Mouse (Mus musculus) CD4-positive helper T cell, adult 2 months (primary cell): ENCODE data around the gene Safb.

Experiments
- DNase-seq: peaks from one replicate; pipeline ENCODE4 v3.0.0-alpha.2; 2012; ENCODE audit warnings: low read depth, missing footprints, low spot score

Gene Safb

DNA sequence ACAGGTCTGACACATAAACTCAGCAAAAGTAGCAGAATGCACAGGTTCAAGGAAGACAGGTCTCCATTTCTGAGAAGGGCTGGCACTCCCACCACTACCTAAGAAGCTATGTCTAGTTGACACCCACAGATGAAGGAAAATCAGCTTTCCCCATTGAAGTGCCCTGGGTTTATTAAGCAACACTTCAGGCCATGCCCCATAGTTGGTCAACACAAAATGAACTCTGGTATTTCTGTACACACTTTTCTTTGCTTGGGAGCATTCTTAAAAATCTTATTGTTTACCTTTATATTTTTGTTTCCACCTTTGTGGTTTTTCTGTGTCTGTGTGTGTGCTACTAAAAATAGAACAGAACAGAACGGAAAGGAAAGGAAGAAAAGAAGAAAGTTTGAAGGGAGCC is 24.5 kb upstream of the Safb start:
- DNase-seq = no peak

DNA sequence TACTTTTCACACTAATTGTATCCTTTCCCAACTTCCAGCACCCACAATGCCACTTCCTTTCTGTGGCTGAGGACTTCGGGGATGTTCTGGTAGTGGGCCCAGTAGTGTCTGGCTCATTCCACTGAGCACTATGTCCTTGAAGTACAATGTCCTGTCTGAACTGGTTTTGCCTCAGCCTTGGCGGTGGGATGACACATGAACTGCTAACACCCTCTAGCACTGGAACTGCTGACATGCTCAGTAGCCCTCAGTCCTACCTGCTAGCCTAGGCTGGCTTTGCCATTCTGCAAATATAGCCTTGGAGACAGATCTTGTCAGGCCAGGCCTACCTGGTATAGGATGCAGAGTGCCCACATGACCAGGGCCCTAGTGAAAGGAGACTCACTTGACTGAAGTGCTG is 22.8 kb upstream of the Safb start:
- DNase-seq = no peak

DNA sequence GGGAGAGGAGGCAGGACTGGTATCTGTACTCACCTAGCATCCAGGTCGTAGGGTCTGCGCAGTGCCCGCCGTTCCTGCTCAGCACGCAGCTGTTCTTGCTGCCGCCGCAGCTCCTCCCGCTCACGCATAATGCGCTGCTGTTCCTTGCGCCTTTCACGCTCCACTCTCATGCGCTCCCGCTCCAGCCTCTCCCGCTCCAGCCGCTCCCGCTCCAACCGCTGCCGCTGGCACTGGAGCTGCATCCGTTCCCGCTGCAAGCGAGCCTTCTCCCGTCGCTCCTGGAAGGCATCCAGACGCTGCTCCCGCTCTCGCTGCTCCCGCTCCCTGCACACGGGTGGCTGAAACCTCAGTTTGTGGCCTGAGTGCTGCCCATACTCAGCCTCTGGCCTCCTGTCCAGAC is 18.3 kb upstream of the Safb start:
- DNase-seq = no peak

DNA sequence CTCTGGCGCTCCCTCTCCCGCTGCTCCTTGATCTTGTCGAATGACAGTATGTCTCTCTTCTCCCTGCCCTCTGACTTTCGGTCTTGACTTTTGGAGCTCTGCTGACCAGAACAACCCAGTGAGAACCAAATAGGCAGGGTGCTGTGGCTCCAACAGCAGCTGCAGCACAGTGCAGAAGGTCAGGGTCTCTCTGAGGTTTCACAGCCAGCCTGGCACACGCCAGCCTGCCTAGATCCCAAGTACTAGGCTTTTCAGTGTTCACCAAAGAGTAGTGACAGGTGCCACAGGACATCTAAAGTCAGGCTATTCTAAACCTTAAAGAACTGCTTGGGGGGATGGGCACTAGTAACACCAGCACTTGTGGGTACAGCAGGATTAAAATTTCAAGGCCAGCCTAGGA is 17.7 kb upstream of the Safb start:
- no peak for DNase-seq

DNA sequence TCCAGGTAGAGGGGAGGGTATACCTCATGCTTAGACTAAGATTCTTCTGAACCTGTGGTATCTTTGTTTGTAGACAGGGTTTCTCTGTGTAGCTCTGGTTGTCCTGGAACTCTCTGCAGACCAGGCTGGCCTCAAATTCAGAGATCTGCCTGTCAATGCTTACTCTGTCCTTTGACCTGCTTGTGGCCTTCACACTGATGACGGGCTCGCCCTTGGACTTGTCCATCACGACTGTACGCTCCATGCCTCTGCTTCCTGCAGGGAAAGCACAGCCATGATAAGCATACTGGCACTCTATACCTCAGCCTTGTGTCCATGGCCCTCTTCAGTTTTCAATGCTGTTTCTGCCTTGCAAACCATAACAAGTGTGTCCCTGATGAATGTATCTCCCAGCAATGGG is 17.3 kb upstream of the Safb start:
- DNase-seq = no peak

DNA sequence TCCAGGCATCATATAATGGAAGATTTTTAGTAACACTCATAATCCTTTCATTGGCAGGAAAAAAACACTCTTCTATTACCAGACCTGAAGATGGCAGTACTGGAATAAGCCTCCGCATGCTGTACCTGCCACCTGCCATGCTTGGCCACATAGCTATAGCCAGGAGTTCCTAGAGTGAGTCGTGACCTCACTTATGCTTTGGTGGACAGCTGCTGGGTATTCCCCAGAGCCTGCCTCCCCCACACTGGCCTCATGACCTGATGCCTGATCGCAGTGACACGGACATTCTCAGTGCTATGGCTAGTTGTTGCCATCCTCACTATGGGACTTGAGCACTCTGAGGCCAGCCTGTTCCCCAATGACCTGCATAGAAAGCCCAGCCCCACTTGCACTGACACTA is 14.3 kb upstream of the Safb start:
- DNase-seq = no peak

DNA sequence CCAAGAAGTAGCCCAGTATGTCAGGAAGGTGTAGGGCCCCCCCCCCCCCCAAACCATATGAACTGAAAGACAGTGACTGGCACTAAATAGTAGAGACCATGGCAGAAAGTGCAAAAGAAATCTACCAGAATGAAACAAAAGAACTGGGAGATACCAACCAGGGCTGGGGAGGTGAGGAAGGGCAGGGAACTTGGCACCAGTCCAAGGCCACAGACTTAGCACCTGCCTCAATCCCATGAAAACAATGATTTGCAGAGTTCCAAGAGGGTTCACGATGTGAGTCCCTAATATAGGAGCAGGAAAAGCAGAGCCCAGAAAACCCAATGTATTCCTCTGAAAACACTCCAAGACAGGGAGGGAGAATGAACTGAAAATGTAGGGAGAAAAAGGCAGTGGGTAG is 12.5 kb upstream of the Safb start:
- no peak for DNase-seq

DNA sequence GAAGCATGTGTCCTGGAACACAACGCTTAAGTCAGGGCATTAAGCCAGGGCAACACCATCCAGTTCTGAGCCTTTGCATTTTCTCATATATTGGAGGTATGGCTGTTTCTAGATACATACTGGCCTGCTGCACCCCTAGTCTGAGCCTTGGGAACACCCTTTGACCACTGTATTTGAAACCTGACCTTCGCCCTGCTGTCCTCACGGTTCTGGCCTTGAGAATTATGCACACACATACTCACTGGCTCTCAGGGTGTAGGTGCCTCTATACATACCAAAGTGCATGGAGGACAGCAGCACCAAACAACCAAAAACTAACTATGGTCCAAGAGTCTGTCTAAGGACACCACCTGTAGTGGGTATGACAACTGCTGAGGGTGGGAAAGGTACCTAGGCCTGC is 11.7 kb upstream of the Safb start:
- no peak for DNase-seq

DNA sequence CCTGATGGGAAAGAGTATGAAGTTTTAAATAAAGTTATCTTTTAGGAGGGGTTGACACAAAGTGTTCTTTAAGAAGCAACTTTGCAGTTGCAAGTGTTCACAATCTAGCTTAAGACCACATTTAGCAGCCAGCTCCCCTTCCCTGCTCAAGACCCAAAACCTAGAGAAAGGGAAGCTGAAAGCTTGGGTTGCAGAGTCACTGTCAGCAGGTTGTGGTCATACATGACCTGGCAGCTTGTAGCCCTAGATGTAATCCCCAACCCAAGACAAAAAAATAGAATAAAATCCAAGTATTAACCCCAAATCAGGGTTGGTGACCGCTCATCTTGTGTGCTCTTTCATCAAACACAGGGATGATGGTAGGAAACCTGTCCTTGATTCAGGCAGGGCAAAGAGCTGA is 1.6 kb upstream of the Safb start:
- DNase-seq = no peak

DNA sequence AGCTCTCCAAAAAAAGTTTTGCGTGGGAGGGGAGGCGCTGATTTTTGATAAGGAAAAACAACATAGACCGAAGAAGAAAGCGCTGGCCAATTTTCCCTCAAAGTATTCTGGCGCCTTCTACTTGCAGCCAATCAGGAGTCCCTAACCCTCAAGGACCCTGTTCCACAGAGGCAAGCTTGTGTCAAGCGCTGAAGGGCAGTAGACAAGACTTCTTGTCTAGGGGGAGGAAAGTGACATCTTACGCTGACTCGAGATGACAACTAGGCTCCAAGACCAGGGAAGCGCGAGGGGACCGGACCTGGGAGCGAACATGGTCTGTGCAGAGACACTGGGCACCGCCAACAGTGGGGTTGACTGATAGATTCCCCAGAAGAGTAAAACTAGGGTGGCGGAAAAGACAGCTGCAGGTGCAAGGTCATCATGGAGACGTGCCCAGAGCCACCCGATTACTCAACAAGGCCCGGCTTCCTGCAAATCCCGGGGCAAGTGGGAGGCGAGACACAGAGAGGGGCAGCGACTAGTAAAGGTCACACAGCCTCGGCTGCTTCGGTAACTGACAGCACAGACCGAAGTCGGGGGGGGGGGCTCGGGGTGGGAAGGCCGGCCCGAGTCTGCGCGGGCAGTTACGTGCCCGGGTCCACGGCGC is 891 bp upstream of the Safb start:
- DNase-seq = peak; percentile 41

DNA sequence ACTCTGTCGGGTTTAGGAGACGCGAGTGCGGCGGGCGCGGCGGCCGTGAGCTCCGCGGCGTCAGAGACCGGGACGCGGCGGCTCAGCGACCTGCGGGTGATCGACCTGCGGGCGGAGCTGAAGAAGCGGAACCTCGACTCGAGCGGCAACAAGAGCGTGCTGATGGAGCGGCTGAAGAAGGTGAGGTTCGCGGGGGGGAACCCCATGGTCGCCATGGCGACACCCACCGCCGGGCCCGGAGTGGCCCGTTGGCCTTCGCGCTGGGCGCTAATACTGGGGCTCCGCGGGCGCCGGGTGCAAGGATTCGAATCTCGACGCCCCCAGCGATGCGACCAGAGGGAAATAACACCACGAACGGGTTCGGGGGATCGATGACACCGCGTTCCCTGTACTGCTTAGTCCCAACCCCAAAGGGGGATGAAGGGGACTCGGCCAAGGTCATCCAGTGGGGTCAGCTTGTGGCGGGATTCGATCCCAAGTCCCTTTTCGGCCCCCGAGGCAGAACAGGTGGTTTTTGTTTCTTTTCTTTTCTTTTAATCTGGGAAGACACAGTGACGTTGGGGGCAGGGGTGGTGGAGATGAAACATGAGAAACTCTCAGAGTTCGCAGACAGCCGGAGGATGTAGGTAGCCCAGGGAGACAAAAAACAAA is 671 bp downstream of the Safb start:
- DNase-seq = peak; percentile 65

DNA sequence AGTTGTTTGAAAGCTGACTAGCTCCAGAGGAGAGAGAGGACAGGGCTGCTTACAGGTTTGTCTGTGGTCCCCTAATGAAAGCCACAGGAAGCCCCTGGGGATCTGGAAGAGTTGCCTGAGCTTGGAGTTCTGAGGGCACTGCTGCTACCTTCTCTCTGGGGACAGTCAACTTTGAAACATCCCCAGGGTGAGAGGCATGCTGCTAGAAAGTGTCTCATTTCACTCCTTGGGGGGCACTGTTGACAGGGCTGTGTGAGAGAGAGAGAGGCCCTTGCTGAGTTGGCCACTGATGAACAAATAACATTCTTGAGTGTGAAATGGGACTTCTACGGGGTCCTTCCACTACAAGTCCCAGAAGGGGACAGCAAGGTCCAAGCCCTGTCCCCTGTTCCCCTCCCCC is 3.1 kb downstream of the Safb start:
- no peak for DNase-seq

DNA sequence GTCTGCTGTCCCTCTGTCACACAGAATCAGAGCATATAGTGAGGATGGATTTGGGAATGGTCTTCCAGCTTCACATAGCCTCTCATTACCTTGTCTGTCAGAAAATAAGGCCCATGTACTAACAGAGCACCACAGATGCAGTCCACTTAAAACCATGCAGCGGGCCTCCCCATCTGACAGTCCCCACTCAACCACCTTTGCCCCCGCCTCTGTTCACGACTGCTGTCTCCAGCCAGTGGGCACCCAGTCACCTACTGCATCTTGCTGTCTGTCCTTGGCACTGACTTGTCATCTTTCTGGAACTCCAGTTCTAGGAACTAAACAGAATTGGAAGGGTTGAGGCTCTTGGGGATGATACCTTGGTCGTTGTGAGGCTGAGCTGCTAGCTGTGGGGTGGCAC is 4.3 kb downstream of the Safb start:
- DNase-seq = no peak

DNA sequence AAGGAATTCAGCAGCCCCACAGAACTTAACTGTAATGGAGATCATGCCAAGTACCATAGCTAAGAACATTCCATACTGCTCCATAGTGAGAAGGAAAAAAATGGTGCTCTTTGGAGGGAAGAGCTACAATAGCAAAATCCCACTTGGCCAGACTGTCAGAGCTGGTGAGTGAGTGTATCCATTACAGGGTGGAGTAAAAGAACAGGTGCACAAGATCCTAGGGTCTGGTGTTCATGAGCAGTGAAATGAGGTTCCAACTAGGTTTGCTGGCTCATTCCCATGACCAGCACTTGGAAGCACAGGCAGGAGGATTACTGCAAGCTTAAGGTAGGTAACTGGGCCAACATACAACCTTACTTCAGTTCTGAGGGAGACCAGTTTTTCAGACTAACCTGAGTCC is 7.9 kb downstream of the Safb start:
- no peak for DNase-seq

DNA sequence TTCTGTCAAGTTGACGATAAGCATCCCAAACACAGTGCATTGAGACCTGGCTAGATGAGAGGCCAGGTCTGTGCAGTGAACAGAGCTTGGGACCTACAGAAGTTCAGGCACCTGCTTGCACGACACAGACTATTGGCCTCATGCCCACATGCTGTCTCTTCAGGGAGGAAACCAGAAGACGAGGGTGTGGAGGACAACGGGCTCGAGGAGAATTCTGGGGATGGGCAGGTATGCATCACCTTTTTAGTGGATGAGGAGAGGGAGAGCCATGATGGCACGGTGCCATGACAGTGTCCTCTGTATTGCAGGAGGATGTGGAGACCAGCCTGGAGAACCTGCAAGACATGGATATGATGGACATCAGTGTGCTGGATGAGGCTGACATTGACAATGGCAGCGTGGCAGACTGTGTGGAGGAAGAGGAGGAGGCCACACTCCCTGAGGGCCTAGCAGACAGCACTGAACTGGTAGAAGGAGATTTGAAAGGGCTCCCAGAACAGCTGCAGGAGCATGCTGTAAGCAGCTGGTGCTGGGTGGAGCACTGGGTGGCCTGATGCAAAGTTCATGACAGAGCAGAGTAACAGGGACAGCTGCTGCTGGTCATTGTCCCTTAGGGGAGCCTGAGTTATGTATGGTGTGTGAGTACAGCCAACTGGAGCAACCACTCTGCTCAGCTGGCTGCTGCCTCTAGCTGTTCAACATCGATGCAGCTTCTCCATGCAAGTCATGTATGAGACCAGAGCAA is 9.1 kb downstream of the Safb start:
- DNase-seq = no peak

DNA sequence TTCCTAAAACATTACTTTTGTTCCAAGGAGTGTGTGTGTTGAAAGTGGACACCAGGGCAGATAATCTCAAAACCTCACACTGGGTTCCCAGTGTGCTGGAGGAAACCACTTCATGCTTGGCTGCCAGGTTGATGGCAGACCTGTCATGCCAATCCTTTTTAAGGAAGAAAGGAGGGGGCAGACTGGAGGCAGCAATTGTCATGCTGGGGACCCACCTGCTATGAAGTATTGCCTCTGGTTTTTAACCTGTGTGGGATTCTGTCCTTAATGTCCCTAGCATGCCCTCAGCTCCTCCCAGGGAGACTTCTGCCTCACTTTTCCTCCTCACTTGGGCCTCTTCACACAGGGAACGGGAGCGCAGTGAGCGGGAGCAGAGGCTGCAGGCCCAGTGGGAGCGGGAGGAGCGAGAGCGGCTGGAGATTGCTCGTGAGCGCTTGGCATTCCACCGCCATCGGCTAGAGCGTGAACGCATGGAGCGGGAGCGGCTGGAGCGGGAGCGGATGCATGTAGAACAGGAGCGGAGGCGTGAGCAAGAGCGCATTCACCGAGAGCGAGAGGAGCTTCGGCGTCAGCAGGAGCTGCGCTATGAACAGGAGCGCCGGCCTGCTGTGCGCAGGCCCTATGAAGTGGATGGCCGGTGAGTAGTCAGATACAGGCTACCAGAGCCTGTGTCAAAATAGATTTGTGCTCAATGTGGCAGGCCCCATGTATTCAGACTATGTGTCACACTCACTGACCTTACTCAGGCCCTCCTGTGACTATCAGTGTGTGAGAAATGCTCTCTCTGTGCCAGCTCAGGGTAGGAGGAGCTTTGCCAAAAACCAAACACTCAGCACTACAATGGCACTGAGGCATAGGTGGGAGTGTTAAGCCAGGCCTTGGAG is 18.8 kb downstream of the Safb start:
- no peak for DNase-seq

DNA sequence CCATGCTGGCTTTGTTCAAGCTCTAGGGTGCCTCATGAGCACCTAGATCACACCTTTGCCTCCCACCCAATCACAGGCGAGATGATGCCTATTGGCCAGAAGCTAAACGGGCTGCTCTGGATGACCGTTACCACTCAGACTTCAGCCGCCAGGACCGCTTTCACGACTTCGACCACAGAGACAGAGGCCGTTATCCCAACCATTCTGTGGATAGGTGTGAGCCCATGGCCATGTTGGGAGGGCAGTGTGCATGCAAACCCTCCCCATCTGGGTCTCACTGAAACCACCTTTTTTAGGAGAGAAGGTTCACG is 19.4 kb downstream of the Safb start:
- no peak for DNase-seq

DNA sequence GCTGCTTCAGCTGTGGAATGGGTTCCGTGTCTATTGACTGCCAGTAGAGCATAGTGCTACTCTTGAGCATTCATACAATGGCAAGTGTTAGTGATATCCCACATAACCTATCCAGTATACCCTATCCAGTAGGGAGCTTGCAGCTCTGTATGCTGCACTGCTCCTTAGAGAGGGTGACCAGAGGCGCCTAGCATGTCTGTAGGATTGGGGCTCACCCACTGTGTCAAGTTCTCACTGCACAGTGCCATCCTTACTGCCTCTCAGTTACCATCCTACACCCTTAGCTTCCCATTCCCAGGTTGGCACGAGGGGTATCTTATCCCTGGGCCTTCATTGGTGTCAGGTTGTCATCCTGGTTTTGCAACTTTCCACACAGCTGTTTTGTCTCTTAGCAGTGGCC is 19.8 kb downstream of the Safb start:
- DNase-seq = no peak

DNA sequence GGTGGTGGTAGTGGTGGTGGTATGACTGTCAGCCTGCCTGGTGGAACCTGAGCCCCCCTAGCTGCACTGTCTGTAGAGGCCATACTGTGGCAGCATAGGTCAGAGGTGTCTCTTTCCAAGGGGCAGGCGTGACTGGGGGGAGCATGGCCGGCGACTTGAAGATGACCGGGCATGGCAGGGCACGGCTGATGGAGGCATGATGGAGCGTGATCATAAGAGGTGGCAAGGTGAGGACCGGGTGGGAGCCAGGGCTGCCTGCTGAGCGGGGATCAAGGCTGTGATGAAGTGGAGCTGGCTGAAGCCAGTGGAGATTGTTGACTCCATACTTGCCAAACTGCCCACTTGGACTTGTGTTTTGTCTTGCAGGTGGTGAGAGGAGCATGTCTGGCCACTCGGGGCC is 20.8 kb downstream of the Safb start:
- no peak for DNase-seq

DNA sequence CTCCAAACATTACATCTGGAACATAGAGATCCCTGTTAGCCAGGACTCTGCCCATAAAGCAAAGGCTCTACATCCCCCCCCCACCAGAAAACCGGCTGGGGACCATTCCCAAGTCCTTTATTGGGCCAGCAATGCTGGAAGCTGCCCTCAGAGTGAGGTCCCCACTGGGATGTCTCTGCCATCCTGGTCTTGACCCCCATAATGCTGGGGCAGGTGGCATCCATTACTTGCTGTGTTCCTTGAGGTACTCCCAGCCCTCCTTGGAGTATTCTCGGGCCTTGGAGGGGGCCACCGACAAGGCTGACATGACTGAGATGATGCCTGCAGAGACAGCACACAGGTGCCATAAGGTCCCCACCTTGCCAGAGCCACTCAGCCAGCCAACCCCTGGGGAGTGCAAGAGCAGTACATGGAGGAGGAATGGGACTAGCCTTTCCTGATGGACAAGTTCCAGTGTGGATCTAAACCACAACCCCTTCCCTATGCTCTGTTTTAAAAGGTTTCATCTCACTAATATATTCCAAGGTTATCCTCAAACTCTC is 23.0 kb downstream of the Safb start:
- no peak for DNase-seq

DNA sequence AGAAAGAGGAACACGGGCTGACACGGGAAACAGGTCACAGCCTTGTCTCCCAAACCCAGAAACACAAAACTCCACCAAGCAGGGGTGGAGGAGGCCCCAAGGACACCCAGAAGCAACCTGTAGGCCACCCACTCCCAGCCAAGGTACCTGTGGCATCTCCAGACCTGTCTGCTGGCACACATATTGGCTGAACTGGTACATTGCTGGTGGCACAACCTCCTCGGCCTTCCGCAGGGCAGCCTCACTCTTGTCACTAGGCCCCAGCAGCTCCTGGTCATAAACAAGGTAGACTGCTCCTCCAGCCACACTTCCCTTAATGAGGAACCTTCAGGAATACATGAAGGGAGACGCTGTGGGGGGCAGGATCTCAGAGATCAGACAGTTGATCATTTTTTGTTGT is 24.1 kb downstream of the Safb start:
- no peak for DNase-seq
